Comparison of ENCODE assay signal across 20 mouse cellular contexts in the genomic region with DNA sequence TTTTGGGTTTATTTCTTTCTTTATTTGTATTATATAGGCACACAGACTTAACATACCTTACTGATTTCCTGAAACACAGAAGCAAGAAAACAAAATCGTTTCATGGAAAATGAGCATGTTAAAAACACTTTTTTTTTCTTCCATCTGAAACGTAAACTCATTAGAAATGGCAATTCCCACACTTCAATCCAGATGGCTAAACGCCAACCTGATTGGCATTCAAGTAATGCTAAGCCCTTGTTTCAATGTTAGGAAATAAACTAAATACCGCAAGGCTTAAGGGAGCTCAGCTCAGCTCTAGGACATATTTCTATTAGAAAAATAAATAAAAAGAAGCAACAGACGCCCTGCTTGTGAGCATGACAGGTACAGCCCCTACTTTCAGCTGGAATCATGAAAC. TPM values are rescaled to one million over a fixed set of nuclear protein-coding genes. Genes with fewer than 3 reads are reported as not detected.
A peak's percentile ranks its signal among the peaks of the same experiment; 100 is the strongest.
DNase-seq lines count a peak whose midpoint lies in the region; ATAC-seq and TF ChIP-seq lines count a peak whose summit lies in the region.
"Had no signal": no experiment of that assay in that cellular context is flagged by ENCODE, and none has a peak within 500 bp of the region (broad histone marks: within the 10 kb centered on the region; RNA-seq: fewer than 3 reads in every experiment).

No protein-coding gene starts in this region.

- ATAC-seq in neural tube, embryonic 15.5 days (ENCODE audit: low FRiP score) = no peak
- ATAC-seq: CD4-positive, CD25-positive, alpha-beta regulatory T cell, adult 4 months; intestine, embryonic 15.5 days; midbrain, embryonic 15.5 days had no signal

- H3K27ac ChIP-seq in heart, adult 2 months = peak overlapping the region; percentile 81
- no peak overlapping the region for H3K27ac ChIP-seq in heart, embryonic 10.5 days
- 0 out of 2 replicates have a peak overlapping the region, but pooled peaks have one; percentile 28 for H3K27ac ChIP-seq in neural tube, embryonic 15.5 days (replicated peaks)
- H3K27ac ChIP-seq: embryonic facial prominence, embryonic 15.5 days; intestine, embryonic 15.5 days; kidney, postnatal 0 days; limb, embryonic 10.5 days; liver, embryonic 13.5 days had no signal

- no peak for DNase-seq in heart, adult 2 months
- DNase-seq in heart, embryonic 10.5 days (ENCODE audit: low spot score) = no peak
- peak; percentile 47 for DNase-seq in kidney, postnatal 14 days
- no peak for DNase-seq in kidney, postnatal 10 days
- DNase-seq in neural tube, embryonic 10.5 days (ENCODE audit: extremely low spot score, low spot score) = no peak
- DNase-seq in gonadal fat pad, adult 2 months (ENCODE audit: low read depth) = peak; percentile 33
- DNase-seq in thymus, adult 18-20 months = no peak
- DNase-seq: cerebellum, adult 11-12 months; gastrocnemius, postnatal 25 days; liver, embryonic 13.5 days; right cerebral cortex, postnatal 14 days; thymus, postnatal 4 days had no signal

- intact Hi-C loops in heart, adult 2 months (cut with DNase I) = no loop called here

- peaks cover 9% of the 10 kb centered on the region for H3K79me2 ChIP-seq in heart, adult 2 months (replicated peaks; ENCODE audit: control insufficient read depth, insufficient read depth, low read length)

- no peak overlapping the region for H3K4me3 ChIP-seq in heart, adult 2 months
- no peak overlapping the region for H3K4me3 ChIP-seq in heart, embryonic 10.5 days
- H3K4me3 ChIP-seq in neural tube, embryonic 15.5 days (replicated peaks) = no peak overlapping the region
- H3K4me3 ChIP-seq: embryonic facial prominence, embryonic 15.5 days; intestine, embryonic 15.5 days; limb, embryonic 10.5 days; liver, embryonic 13.5 days; midbrain, embryonic 15.5 days had no signal

- H3K36me3 ChIP-seq in heart, adult 2 months (ENCODE audit: control insufficient read depth, insufficient read depth, low read length) = peaks cover 29% of the 10 kb centered on the region
- H3K36me3 ChIP-seq in heart, embryonic 10.5 days = no peaks in the 10 kb centered on the region
- H3K36me3 ChIP-seq in neural tube, embryonic 15.5 days = no peaks in the 10 kb centered on the region
- H3K36me3 ChIP-seq: embryonic facial prominence, embryonic 15.5 days; intestine, embryonic 15.5 days; limb, embryonic 10.5 days; liver, embryonic 13.5 days; midbrain, embryonic 15.5 days had no signal

- H3K4me1 ChIP-seq in heart, adult 2 months (ENCODE audit: control insufficient read depth, insufficient read depth, low read length) = peaks cover 17% of the 10 kb centered on the region
- H3K4me1 ChIP-seq in heart, embryonic 10.5 days = no peaks in the 10 kb centered on the region
- H3K4me1 ChIP-seq in neural tube, embryonic 15.5 days = peaks cover 9% of the 10 kb centered on the region
- H3K4me1 ChIP-seq: intestine, embryonic 15.5 days; liver, embryonic 13.5 days had no signal

- H3K9me3 ChIP-seq in heart, embryonic 10.5 days = peaks cover 2% of the 10 kb centered on the region; the same call in 1 of the 2 replicates
- no peaks in the 10 kb centered on the region for H3K9me3 ChIP-seq in neural tube, embryonic 15.5 days (replicated peaks)
- H3K9me3 ChIP-seq: embryonic facial prominence, embryonic 15.5 days; limb, embryonic 10.5 days; liver, embryonic 13.5 days; midbrain, embryonic 15.5 days had no signal

- no peak for TF ChIP-seq CTCF in heart, adult 2 months (IDR thresholded peaks at IDR 0.05)

- H3K27me3 ChIP-seq in heart, adult 2 months (ENCODE audit: control insufficient read depth, insufficient read depth, low read length) = no peaks in the 10 kb centered on the region
- H3K27me3 ChIP-seq in heart, embryonic 10.5 days (ENCODE audit: insufficient read depth, poor library complexity, severe bottlenecking) = no peaks in the 10 kb centered on the region
- no peaks in the 10 kb centered on the region for H3K27me3 ChIP-seq in neural tube, embryonic 15.5 days (replicated peaks)
- H3K27me3 ChIP-seq: embryonic facial prominence, embryonic 15.5 days; intestine, embryonic 15.5 days; liver, embryonic 13.5 days; midbrain, embryonic 15.5 days had no signal

- H3K9ac ChIP-seq in heart, adult 2 months (ENCODE audit: low read depth, low read length) = no peak overlapping the region
- no peak overlapping the region for H3K9ac ChIP-seq in neural tube, embryonic 15.5 days (replicated peaks)
- H3K9ac ChIP-seq: embryonic facial prominence, embryonic 15.5 days; intestine, embryonic 15.5 days; liver, embryonic 13.5 days; midbrain, embryonic 15.5 days had no signal

- WGBS in heart, adult 2 months = 40% methylated on average over 5 of the region's 5 CpGs
- WGBS in heart, embryonic 10.5 days = 76% methylated on average over 5 of the region's 5 CpGs
- WGBS in neural tube, embryonic 15.5 days = 45% methylated on average over 5 of the region's 5 CpGs

- TF ChIP-seq EP300 in heart, adult 2 months (IDR thresholded peaks at IDR 0.05; ENCODE audit: insufficient read depth, low read depth, low read length) = no peak

- H3K4me2 ChIP-seq in neural tube, embryonic 15.5 days = no peak overlapping the region
- H3K4me2 ChIP-seq: embryonic facial prominence, embryonic 15.5 days; intestine, embryonic 15.5 days; liver, embryonic 13.5 days; midbrain, embryonic 15.5 days had no signal

- no peak for TF ChIP-seq POLR2A in heart, adult 2 months (IDR thresholded peaks at IDR 0.05; ENCODE audit: insufficient read depth, low read depth, low read length)

RNA-seq across cellular contexts. Expression of a gene that starts 32.1 kb away (rescaled TPM):
- total RNA-seq in heart, adult 2 months (2021) = 100 to 1,000 TPM; 418 to 454 TPM
- 101 and 165 TPM in 2 replicates for polyA plus RNA-seq in heart, adult 2 months (2012; rRNA removed)
- polyA plus RNA-seq in heart, embryonic 10.5 days (2016; fragmentation: Nextera tagmentation; extraction: Ambion mirVana) = 41.9 and 60.6 TPM in 2 replicates
- 58.6 and 58.7 TPM in 2 replicates for polyA plus RNA-seq in neural tube, embryonic 15.5 days (2015; fragmentation: Nextera tagmentation; extraction: Ambion mirVana)
- polyA plus RNA-seq in gonadal fat pad, adult 2 months (2012; rRNA removed) = 57.5 and 72.5 TPM in 2 replicates
- total RNA-seq: MEL had no signal

Comparison
In these comparisons a context has a peak if more than half of its experiments do, and no peak if none do; other contexts are left out.
1. DNase-seq: peak in kidney, postnatal 14 days (single experiment) and gonadal fat pad, adult 2 months (single experiment); none in heart, adult 2 months (0 of 2), heart, embryonic 10.5 days (single experiment), kidney, postnatal 10 days (single experiment), neural tube, embryonic 10.5 days (single experiment) and thymus, adult 18-20 months (0 of 2).